ENCODE assay signal across 32 mouse cellular contexts in the genomic region with DNA sequence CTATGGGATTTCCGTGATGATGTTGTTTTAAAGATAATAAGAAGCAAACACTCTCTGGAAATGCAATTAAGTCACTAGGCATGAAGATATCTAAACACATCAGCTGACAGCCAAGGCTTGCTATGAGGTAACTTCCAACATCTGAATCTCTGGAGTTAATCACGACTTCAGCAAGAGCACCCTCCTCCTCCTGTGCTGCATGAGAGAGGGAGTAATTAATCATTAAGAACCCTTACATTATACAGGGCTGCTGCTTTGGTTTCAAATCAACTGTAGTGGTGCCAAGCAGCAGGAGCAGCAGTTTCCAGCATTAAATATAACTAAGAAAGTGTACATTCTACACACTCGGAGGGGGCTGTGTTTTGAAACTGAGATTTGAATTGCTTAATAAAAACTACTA.
DNase-seq lines count a peak whose midpoint lies in the region; ATAC-seq lines count a peak whose summit lies in the region.
"Had no signal": no experiment of that assay in that cellular context is flagged by ENCODE, and none has a peak within 500 bp of the region (broad histone marks: within the 10 kb centered on the region; RNA-seq: fewer than 3 reads in every experiment).

No protein-coding gene starts in this region.

- H3K36me3 ChIP-seq in forebrain, embryonic 12.5 days (replicated peaks), result no peaks in the 10 kb centered on the region
- H3K36me3 ChIP-seq in forebrain, embryonic 15.5 days, result no peaks in the 10 kb centered on the region
- H3K36me3 ChIP-seq in kidney, embryonic 14.5 days (ENCODE audit: control insufficient read depth, insufficient read depth, low read length), result no peaks in the 10 kb centered on the region
- H3K36me3 ChIP-seq in lung, embryonic 15.5 days, result no peaks in the 10 kb centered on the region
- H3K36me3 ChIP-seq in heart, embryonic 10.5 days, result no peaks in the 10 kb centered on the region
- H3K36me3 ChIP-seq: heart, embryonic 12.5 days; intestine, embryonic 15.5 days; limb, embryonic 10.5 days; limb, embryonic 15.5 days; liver, embryonic 13.5 days; midbrain, embryonic 12.5 days; neural tube, embryonic 12.5 days had no signal

- H3K27ac ChIP-seq in forebrain, embryonic 12.5 days, result no peak overlapping the region
- H3K27ac ChIP-seq in forebrain, embryonic 15.5 days (replicated peaks), result no peak overlapping the region
- no peak overlapping the region for H3K27ac ChIP-seq in kidney, embryonic 14.5 days (ENCODE audit: low read depth, low read length)
- H3K27ac ChIP-seq in lung, embryonic 15.5 days, result no peak overlapping the region
- H3K27ac ChIP-seq in heart, embryonic 10.5 days, result no peak overlapping the region
- H3K27ac ChIP-seq: gastrocnemius, adult 2 months; hindbrain, embryonic 14.5 days; intestine, embryonic 15.5 days; limb, embryonic 10.5 days; limb, embryonic 15.5 days; liver, embryonic 13.5 days; midbrain, embryonic 12.5 days; neural tube, embryonic 12.5 days; stomach, postnatal 0 days had no signal

- H3K9me3 ChIP-seq in forebrain, embryonic 12.5 days, result no peaks in the 10 kb centered on the region
- no peaks in the 10 kb centered on the region for H3K9me3 ChIP-seq in forebrain, embryonic 15.5 days
- no peaks in the 10 kb centered on the region for H3K9me3 ChIP-seq in kidney, embryonic 14.5 days (ENCODE audit: control insufficient read depth, low read length)
- H3K9me3 ChIP-seq in lung, embryonic 15.5 days, result no peaks in the 10 kb centered on the region
- H3K9me3 ChIP-seq in heart, embryonic 10.5 days, result no peaks in the 10 kb centered on the region
- H3K9me3 ChIP-seq: heart, embryonic 12.5 days; intestine, embryonic 15.5 days; limb, embryonic 10.5 days; limb, embryonic 15.5 days; liver, embryonic 13.5 days; midbrain, embryonic 12.5 days; neural tube, embryonic 12.5 days had no signal

- no peak for DNase-seq in kidney, postnatal 36 days
- DNase-seq in lung, postnatal 25 days (ENCODE audit: low spot score), result no peak
- no peak for DNase-seq in heart, embryonic 10.5 days (ENCODE audit: low spot score)
- DNase-seq: adrenal gland, postnatal 25 days; cerebellum, adult 8-10 months; cerebellum, postnatal 25 days; gastrocnemius, adult 2 months; gastrocnemius, postnatal 36 days; heart, adult 18-20 months; heart, postnatal 4 days; kidney, adult 9 months; layer of hippocampus, adult 9-11 months; liver, embryonic 13.5 days; lung, adult 18-20 months; lung, postnatal 36 days; right cerebral cortex, postnatal 4 days; thymus, adult 18-20 months; thymus, postnatal 25 days had no signal

- H3K9ac ChIP-seq in forebrain, embryonic 12.5 days, result no peak overlapping the region
- no peak overlapping the region for H3K9ac ChIP-seq in forebrain, embryonic 15.5 days (replicated peaks)
- H3K9ac ChIP-seq in kidney, embryonic 14.5 days (ENCODE audit: low read depth, low read length), result no peak overlapping the region
- H3K9ac ChIP-seq in lung, embryonic 15.5 days, result no peak overlapping the region
- H3K9ac ChIP-seq: heart, embryonic 12.5 days; hindbrain, embryonic 14.5 days; intestine, embryonic 15.5 days; limb, embryonic 15.5 days; liver, embryonic 13.5 days; midbrain, embryonic 12.5 days; neural tube, embryonic 12.5 days had no signal

- no peaks in the 10 kb centered on the region for H3K4me1 ChIP-seq in forebrain, embryonic 12.5 days
- H3K4me1 ChIP-seq in forebrain, embryonic 15.5 days, result no peaks in the 10 kb centered on the region
- H3K4me1 ChIP-seq in kidney, embryonic 14.5 days (ENCODE audit: control insufficient read depth, insufficient read depth, low read length), result no peaks in the 10 kb centered on the region
- no peaks in the 10 kb centered on the region for H3K4me1 ChIP-seq in lung, embryonic 15.5 days
- no peaks in the 10 kb centered on the region for H3K4me1 ChIP-seq in heart, embryonic 10.5 days
- H3K4me1 ChIP-seq: heart, embryonic 12.5 days; intestine, embryonic 15.5 days; limb, embryonic 15.5 days; liver, embryonic 13.5 days; midbrain, embryonic 12.5 days; neural tube, embryonic 12.5 days had no signal

- peak; percentile 17; the same call in 1 of the 2 replicates for ATAC-seq in forebrain, embryonic 12.5 days (ENCODE audit: low FRiP score)
- ATAC-seq in forebrain, embryonic 15.5 days (replicated peaks), result no peak; the same call in 1 of the 2 replicates
- ATAC-seq in kidney, embryonic 14.5 days (ENCODE audit: low FRiP score, low TSS enrichment), result peak; percentile 76; the same call in 1 of the 2 replicates
- ATAC-seq in lung, embryonic 15.5 days (ENCODE audit: borderline replicate concordance, extremely low read depth, low FRiP score, low TSS enrichment), result peak; percentile 35; the same call in 1 of the 2 replicates
- ATAC-seq: CD4-positive, CD25-positive, alpha-beta regulatory T cell, adult 4 months; intestine, embryonic 15.5 days had no signal

- H3K4me3 ChIP-seq in forebrain, embryonic 12.5 days (replicated peaks), result no peak overlapping the region
- H3K4me3 ChIP-seq in forebrain, embryonic 15.5 days, result no peak overlapping the region
- no peak overlapping the region for H3K4me3 ChIP-seq in kidney, embryonic 14.5 days (ENCODE audit: low read length)
- H3K4me3 ChIP-seq in lung, embryonic 15.5 days, result no peak overlapping the region
- no peak overlapping the region for H3K4me3 ChIP-seq in heart, embryonic 10.5 days
- H3K4me3 ChIP-seq: gastrocnemius, adult 2 months; heart, embryonic 12.5 days; intestine, embryonic 15.5 days; limb, embryonic 10.5 days; limb, embryonic 15.5 days; liver, embryonic 13.5 days; midbrain, embryonic 12.5 days; myocyte; neural tube, embryonic 12.5 days had no signal

- H3K27me3 ChIP-seq in forebrain, embryonic 12.5 days, result no peaks in the 10 kb centered on the region
- no peaks in the 10 kb centered on the region for H3K27me3 ChIP-seq in forebrain, embryonic 15.5 days
- no peaks in the 10 kb centered on the region for H3K27me3 ChIP-seq in kidney, embryonic 14.5 days (ENCODE audit: control insufficient read depth, insufficient read depth, low read length)
- no peaks in the 10 kb centered on the region for H3K27me3 ChIP-seq in lung, embryonic 15.5 days
- H3K27me3 ChIP-seq in heart, embryonic 10.5 days (ENCODE audit: insufficient read depth, poor library complexity, severe bottlenecking), result no peaks in the 10 kb centered on the region
- H3K27me3 ChIP-seq: heart, embryonic 12.5 days; intestine, embryonic 15.5 days; limb, embryonic 15.5 days; liver, embryonic 13.5 days; midbrain, embryonic 12.5 days; neural tube, embryonic 12.5 days had no signal

- WGBS in forebrain, embryonic 12.5 days, result 60% methylated on average over 3 of the region's 3 CpGs
- WGBS in forebrain, embryonic 15.5 days, result 51% methylated on average over 3 of the region's 3 CpGs
- WGBS in kidney, embryonic 14.5 days, result 37% methylated on average over 3 of the region's 3 CpGs
- WGBS in lung, embryonic 15.5 days, result 29% methylated on average over 3 of the region's 3 CpGs
- WGBS in heart, embryonic 10.5 days, result 55% methylated on average over 3 of the region's 3 CpGs

- no peak overlapping the region for H3K4me2 ChIP-seq in forebrain, embryonic 12.5 days
- no peak overlapping the region for H3K4me2 ChIP-seq in forebrain, embryonic 15.5 days (replicated peaks)
- no peak overlapping the region for H3K4me2 ChIP-seq in kidney, embryonic 14.5 days (replicated peaks; ENCODE audit: low read depth, low read length)
- H3K4me2 ChIP-seq in lung, embryonic 15.5 days, result no peak overlapping the region
- H3K4me2 ChIP-seq: heart, embryonic 12.5 days; hindbrain, embryonic 14.5 days; intestine, embryonic 15.5 days; limb, embryonic 15.5 days; liver, embryonic 13.5 days; midbrain, embryonic 12.5 days; neural tube, embryonic 12.5 days had no signal
